Mouse (Mus musculus) adrenal gland, postnatal 36 days (tissue): ENCODE measurements around the gene Scgb1b18. TPM values are rescaled to one million over a fixed set of nuclear protein-coding genes. Genes with fewer than 3 reads are reported as not detected.
"Not testable (repeated sequence)": the region's sequence is repeated elsewhere in the genome, so short reads cannot be mapped to it uniquely, and the experiment has no call there.

Experiments used
- DNase-seq, 2 experiments: peaks; one replicate each; pipeline ENCODE4 v3.0.0; 2021; ENCODE audit warnings: mixed read lengths in 1 of 2
- long read RNA-seq, 2 experiments: library from polyadenylated mRNA; stranded (forward); transcript quantifications; one replicate each; pipeline ENCODE4 v2.0.0; 2021; ENCODE audit warnings: borderline sequencing depth in 2 of 2
- total RNA-seq, 2 experiments: library from RNA; stranded (reverse); gene quantifications; 2 replicates each; pipeline ENCODE4 v1.2.3; 2021

Scgb1b18 gene
- total RNA-seq = not detected
- long read RNA-seq, experiment 1 = 0 reads
- long read RNA-seq, experiment 2 = 0 reads

- DNase-seq = not testable (repeated sequence)
These were observed at the start of gene Scgb1b18 for GRCm38 (mm10) chr7:33185268-33185667. Scgb1b18 (plus strand) TSS chr7:33185568.

- DNase-seq = not testable (repeated sequence)
These were observed 11.6 kb upstream of the Scgb1b18 start, which contains the start of gene Scgb2b18 for GRCm38 (mm10) chr7:33173764-33174163. Scgb2b18 (minus strand) TSS chr7:33173864.

Other genes starting within 250 kb of the Scgb1b18 start
- gene Scgb2b17, start 129.0 kb upstream of the Scgb1b18 start, total RNA-seq = not detected
- gene Scgb1b17, start 122.1 kb upstream of the Scgb1b18 start, total RNA-seq = not detected
- not detected for gene Scgb2b18, start 11.7 kb upstream of the Scgb1b18 start, total RNA-seq
- not detected for gene Scgb2b19, start 94.8 kb downstream of the Scgb1b18 start, total RNA-seq
- gene Scgb1b19, start 101.7 kb downstream of the Scgb1b18 start, total RNA-seq = not detected
- not detected for gene Scgb2b20, start 180.8 kb downstream of the Scgb1b18 start, total RNA-seq
- not detected for gene Scgb1b20, start 187.7 kb downstream of the Scgb1b18 start, total RNA-seq